Mouse (Mus musculus): ENCODE measurements around the gene Trp53i13. TPM values are rescaled to one million over a fixed set of nuclear protein-coding genes. Genes with fewer than 3 reads are reported as not detected.
A peak's percentile ranks its signal among the peaks of the same experiment; 100 is the strongest.

Gene Trp53i13
- polyA plus RNA-seq, 1 experiment from 2014 or later = 57.8 TPM

GRCm38 (mm10) chr11:77464684-77465083 is 51.1 kb downstream of the Trp53i13 start:
- no peaks in the 10 kb centered on the region for H3K9me3 ChIP-seq
- H3K9ac ChIP-seq = no peak overlapping the region
- H3K36me3 ChIP-seq = no peaks in the 10 kb centered on the region
- ATAC-seq (ENCODE audit: low FRiP score, low read depth) = no peak
- H3K27me3 ChIP-seq = peaks cover 96% of the 10 kb centered on the region
- WGBS = 57% methylated on average over 4 of the region's 4 CpGs
- H3K27ac ChIP-seq = no peak overlapping the region
- no peak overlapping the region for H3K4me2 ChIP-seq (replicated peaks)
- H3K4me1 ChIP-seq = peaks cover 18% of the 10 kb centered on the region
- H3K4me3 ChIP-seq = no peak overlapping the region

DNA sequence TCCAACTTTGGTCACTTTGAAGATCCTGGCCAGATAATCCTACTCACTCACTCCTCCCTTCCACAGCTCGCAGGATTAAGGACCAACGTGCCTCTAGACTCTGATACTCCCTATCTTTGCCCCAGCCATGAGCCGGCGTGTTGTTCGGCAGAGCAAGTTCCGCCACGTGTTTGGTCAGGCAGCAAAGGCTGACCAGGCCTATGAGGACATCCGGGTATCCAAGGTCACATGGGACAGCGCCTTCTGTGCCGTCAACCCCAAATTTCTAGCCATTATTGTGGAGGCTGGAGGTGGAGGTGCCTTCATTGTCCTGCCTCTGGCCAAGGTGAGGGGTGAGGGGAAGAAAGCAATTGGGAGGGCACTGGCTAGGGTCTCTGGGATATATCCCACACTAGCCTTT is 52.0 kb downstream of the Trp53i13 start:
- WGBS = 72% methylated on average over 10 of the region's 10 CpGs
- H3K4me2 ChIP-seq (replicated peaks) = no peak overlapping the region
- H3K27me3 ChIP-seq = peaks cover 87% of the 10 kb centered on the region
- no peak overlapping the region for H3K9ac ChIP-seq
- H3K4me1 ChIP-seq = peaks cover 18% of the 10 kb centered on the region
- no peak overlapping the region for H3K4me3 ChIP-seq
- no peaks in the 10 kb centered on the region for H3K9me3 ChIP-seq
- H3K27ac ChIP-seq = no peak overlapping the region
- H3K36me3 ChIP-seq = no peaks in the 10 kb centered on the region
- no peak for ATAC-seq (ENCODE audit: low FRiP score, low read depth)

- Histone ChIP-seq H3K9ac (0 out of 2 replicates have a peak overlapping the region, but pooled peaks have one; percentile 63), H3K27me3 (peaks cover 80% of the 10 kb centered on the region), H3K4me3 (peak overlapping the region; percentile 54)
These were observed 52.7 kb downstream of the Trp53i13 start for GRCm38 (mm10) chr11:77463101-77463445.

DNA sequence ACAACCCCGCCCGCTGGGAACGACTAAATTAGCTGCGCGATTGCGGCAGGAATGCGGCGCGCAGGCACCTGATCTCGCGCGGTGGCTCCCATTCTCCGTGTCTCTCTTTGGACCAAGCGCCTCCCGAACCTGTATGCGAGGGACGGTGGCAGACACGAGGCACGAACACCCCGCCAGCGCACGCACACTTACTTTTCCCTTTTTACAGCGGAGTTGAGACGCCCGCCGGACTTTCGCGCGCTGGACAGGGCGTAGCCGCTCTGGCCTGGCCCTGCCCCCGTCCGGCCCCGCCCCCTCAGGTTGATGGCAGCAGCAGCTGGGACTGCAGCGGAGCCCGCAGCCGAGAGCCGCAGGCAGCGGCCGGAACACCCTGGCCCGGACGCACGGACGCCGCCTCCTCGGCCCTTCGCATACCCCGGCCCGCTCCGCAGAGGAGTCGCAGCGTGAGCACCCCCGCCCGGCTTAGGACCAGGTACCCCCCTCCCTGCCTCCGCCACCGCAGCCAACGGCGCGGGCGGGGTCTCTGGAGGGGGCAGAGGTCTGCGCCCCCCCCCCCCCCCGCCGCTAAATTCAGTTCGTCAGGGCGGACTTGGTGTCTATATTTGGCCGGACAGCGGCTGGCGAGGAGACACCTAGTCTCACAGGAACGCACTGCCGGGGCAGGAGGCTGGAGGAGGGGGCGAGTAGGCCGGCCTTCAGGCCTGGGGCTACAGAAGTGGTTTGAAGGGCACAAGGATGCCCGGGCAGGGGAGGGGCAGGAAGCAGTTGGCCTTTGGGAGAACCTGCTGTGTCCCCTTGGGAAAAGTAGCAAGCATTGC is 53.3 kb downstream of the Trp53i13 start, which contains the start of gene Coro6:
Gene Coro6 (plus strand): TSS at position 129 of the 818 bp plus-strand sequence.
- peaks cover 13% of the 10 kb centered on the region; the same call in 1 of the 2 replicates for H3K4me1 ChIP-seq
- H3K9me3 ChIP-seq = no peaks in the 10 kb centered on the region
- H3K4me2 ChIP-seq (replicated peaks) = peak within 1 kb of the TSS; percentile 95
- under 1% methylated on average over 73 of the region's 73 CpGs for WGBS
- peak within 1 kb of the TSS; percentile 54 for H3K4me3 ChIP-seq
- peaks cover 74% of the 10 kb centered on the region for H3K27me3 ChIP-seq
- H3K27ac ChIP-seq = no peak within 1 kb of the TSS
- peak; percentile 62; the same call in 1 of the 2 replicates for ATAC-seq (ENCODE audit: low FRiP score, low read depth)
- peak within 1 kb of the TSS; percentile 63 for H3K9ac ChIP-seq
- H3K36me3 ChIP-seq = peaks cover 3% of the 10 kb centered on the region

More at GRCm38 (mm10) chr11:77463101-77463445, 52.7 kb downstream of the Trp53i13 start:
- H3K4me1 ChIP-seq = peaks cover 18% of the 10 kb centered on the region
- peak overlapping the region; percentile 95 for H3K4me2 ChIP-seq (replicated peaks)
- H3K36me3 ChIP-seq = no peaks in the 10 kb centered on the region
- no peak overlapping the region for H3K27ac ChIP-seq
- no peak for ATAC-seq (ENCODE audit: low FRiP score, low read depth)
- H3K9me3 ChIP-seq = no peaks in the 10 kb centered on the region
- WGBS = 42% methylated on average over 8 of the region's 8 CpGs

- Histone ChIP-seq H3K9me3 (no peaks in the 10 kb centered on the region), H3K4me3 (peak overlapping the region; percentile 54), H3K4me2 (replicated peaks) (peak overlapping the region; percentile 95), H3K4me1 (peaks cover 7% of the 10 kb centered on the region; the same call in 1 of the 2 replicates), H3K27ac (no peak overlapping the region), H3K27me3 (peaks cover 68% of the 10 kb centered on the region), H3K9ac (peak overlapping the region; percentile 63), H3K36me3 (peaks cover 5% of the 10 kb centered on the region)
- no peak for ATAC-seq (ENCODE audit: low FRiP score, low read depth)
- 10% methylated on average over 6 of the region's 6 CpGs for WGBS
These were observed 53.9 kb downstream of the Trp53i13 start for GRCm38 (mm10) chr11:77461856-77462255.

Other genes starting within 250 kb of the Trp53i13 start
- gene Coro6, start 53.6 kb downstream of the Trp53i13 start, polyA plus RNA-seq (2015; fragmentation: Nextera tagmentation; extraction: Ambion mirVana) = 0.56 and 0.78 TPM in 2 replicates
- gene Ankrd13b, start 26.3 kb downstream of the Trp53i13 start, polyA plus RNA-seq (2015; fragmentation: Nextera tagmentation; extraction: Ambion mirVana) = 10.0 and 10.4 TPM in 2 replicates
- gene Git1, start 22.4 kb downstream of the Trp53i13 start, polyA plus RNA-seq (2015; fragmentation: Nextera tagmentation; extraction: Ambion mirVana) = 9.8 and 10.9 TPM in 2 replicates
- 1.5 and 1.6 TPM in 2 replicates for gene Abhd15, start 859 bp downstream of the Trp53i13 start, polyA plus RNA-seq (2015; fragmentation: Nextera tagmentation; extraction: Ambion mirVana)
- gene Gm10392, start 3.2 kb upstream of the Trp53i13 start, polyA plus RNA-seq (2015; fragmentation: Nextera tagmentation; extraction: Ambion mirVana) = not detected in 2 replicates
- gene Taok1, start 91.8 kb upstream of the Trp53i13 start, polyA plus RNA-seq (2015; fragmentation: Nextera tagmentation; extraction: Ambion mirVana) = 14.5 and 14.6 TPM in 2 replicates
- 4.7 and 5.1 TPM in 2 replicates for gene Nufip2, start 170.2 kb upstream of the Trp53i13 start, polyA plus RNA-seq (2015; fragmentation: Nextera tagmentation; extraction: Ambion mirVana)
- gene Cryba1, start 209.3 kb upstream of the Trp53i13 start, polyA plus RNA-seq (2015; fragmentation: Nextera tagmentation; extraction: Ambion mirVana) = not detected in 2 replicates
- 33.7 and 40.5 TPM in 2 replicates for gene Myo18a, start 247.3 kb upstream of the Trp53i13 start, polyA plus RNA-seq (2015; fragmentation: Nextera tagmentation; extraction: Ambion mirVana)

Measured in limb, embryonic 13.5 days (tissue).